ENCODE assay signal across 10 mouse cellular contexts in genomic region chr1:89750921-89751320, GRCm38 (mm10).
DNase-seq lines count a peak whose midpoint lies in the region; ATAC-seq and TF ChIP-seq lines count a peak whose summit lies in the region.
"Had no signal": no experiment of that assay in that cellular context is flagged by ENCODE, and none has a peak within 500 bp of the region (broad histone marks: within the 10 kb centered on the region; RNA-seq: fewer than 3 reads in every experiment).

No protein-coding gene starts in this region.

- no peak for TF ChIP-seq CTCF in liver, postnatal 0 days (IDR thresholded peaks at IDR 0.05; ENCODE audit: low read depth)

- no peaks in the 10 kb centered on the region for H3K27me3 ChIP-seq in liver, embryonic 11.5 days (replicated peaks; ENCODE audit: control insufficient read depth, insufficient read depth, low read length)
- H3K27me3 ChIP-seq in forebrain, embryonic 11.5 days (ENCODE audit: control insufficient read depth, insufficient read depth, low read length) = peaks cover 70% of the 10 kb centered on the region
- no peaks in the 10 kb centered on the region for H3K27me3 ChIP-seq in liver, postnatal 0 days (ENCODE audit: insufficient read depth, low read length)

- no peak overlapping the region for H3K4me3 ChIP-seq in liver, embryonic 11.5 days (ENCODE audit: low read depth, low read length)
- H3K4me3 ChIP-seq in forebrain, embryonic 11.5 days (ENCODE audit: low read depth, low read length) = no peak overlapping the region
- no peak overlapping the region for H3K4me3 ChIP-seq in liver, postnatal 0 days (ENCODE audit: low read depth, low read length)

- peak overlapping the region; percentile 34 for H3K4me2 ChIP-seq in liver, embryonic 11.5 days
- peak overlapping the region; percentile 26; the same call in 1 of the 2 replicates for H3K4me2 ChIP-seq in forebrain, embryonic 11.5 days (ENCODE audit: low read depth, low read length, severe bottlenecking)
- H3K4me2 ChIP-seq in liver, postnatal 0 days (ENCODE audit: low read depth, low read length) = no peak overlapping the region

- DNase-seq in liver, embryonic 11.5 days (ENCODE audit: low spot score) = no peak
- DNase-seq in liver = no peak
- peak; percentile 85 for DNase-seq in forebrain, embryonic 11.5 days (ENCODE audit: low spot score)
- peak; percentile 13 to 24 for DNase-seq in kidney, postnatal 36 days
- DNase-seq in retina, adult 2 months (ENCODE audit: low read depth, low spot score) = peak; percentile 38
- no peak for DNase-seq in thymus, postnatal 36 days
- no peak for DNase-seq in liver, postnatal 0 days
- DNase-seq: heart, postnatal 10 days; lung, adult 18-20 months had no signal

- no peak for TF ChIP-seq EP300 in liver, postnatal 0 days (IDR thresholded peaks at IDR 0.05; ENCODE audit: low read depth)

- peaks cover 8% of the 10 kb centered on the region for H3K4me1 ChIP-seq in liver, embryonic 11.5 days (replicated peaks; ENCODE audit: control insufficient read depth, insufficient read depth, low read length)
- peaks cover 13% of the 10 kb centered on the region; the same call in 1 of the 2 replicates for H3K4me1 ChIP-seq in forebrain, embryonic 11.5 days (replicated peaks; ENCODE audit: control insufficient read depth, insufficient read depth, low read length)
- no peaks in the 10 kb centered on the region for H3K4me1 ChIP-seq in liver, postnatal 0 days (ENCODE audit: insufficient read depth)

- no peak for ATAC-seq in liver, embryonic 11.5 days (replicated peaks; ENCODE audit: low FRiP score)
- ATAC-seq in forebrain, embryonic 11.5 days (replicated peaks; ENCODE audit: low FRiP score) = peak; percentile 93
- ATAC-seq in megakaryocyte progenitor cell, adult 5-6 weeks (replicated peaks; ENCODE audit: poor library complexity) = no peak
- ATAC-seq in liver, postnatal 0 days = no peak

- H3K9ac ChIP-seq in liver, embryonic 11.5 days (ENCODE audit: low read depth, low read length) = no peak overlapping the region
- H3K9ac ChIP-seq in forebrain, embryonic 11.5 days (ENCODE audit: low read length) = no peak overlapping the region
- no peak overlapping the region for H3K9ac ChIP-seq in liver, postnatal 0 days (replicated peaks)

- H3K36me3 ChIP-seq in liver, embryonic 11.5 days (ENCODE audit: control insufficient read depth, insufficient read depth, low read length) = no peaks in the 10 kb centered on the region
- no peaks in the 10 kb centered on the region for H3K36me3 ChIP-seq in forebrain, embryonic 11.5 days (ENCODE audit: control insufficient read depth, insufficient read depth, low read length)
- no peaks in the 10 kb centered on the region for H3K36me3 ChIP-seq in liver, postnatal 0 days (replicated peaks; ENCODE audit: insufficient read depth, low read length)

- WGBS in liver, embryonic 11.5 days = 45% methylated on average over 21 of the region's 21 CpGs
- 8% methylated on average over 21 of the region's 21 CpGs for WGBS in forebrain, embryonic 11.5 days
- WGBS in liver, postnatal 0 days (ENCODE audit: insufficient replicate concordance) = 75% methylated on average over 21 of the region's 21 CpGs

- H3K27ac ChIP-seq in liver, embryonic 11.5 days (ENCODE audit: low read depth, low read length) = no peak overlapping the region
- H3K27ac ChIP-seq in forebrain, embryonic 11.5 days (ENCODE audit: low read depth, low read length) = peak overlapping the region; percentile 12; the same call in 1 of the 2 replicates
- no peak overlapping the region for H3K27ac ChIP-seq in liver, postnatal 0 days (ENCODE audit: low read depth)

- no peaks in the 10 kb centered on the region for H3K9me3 ChIP-seq in liver, embryonic 11.5 days (ENCODE audit: control insufficient read depth, low read length)
- H3K9me3 ChIP-seq in forebrain, embryonic 11.5 days (ENCODE audit: control insufficient read depth, low read length) = peaks cover 2% of the 10 kb centered on the region; the same call in 1 of the 2 replicates
- H3K9me3 ChIP-seq in liver, postnatal 0 days (ENCODE audit: low read length) = no peaks in the 10 kb centered on the region

Comparison
In these comparisons a context has a peak if more than half of its experiments do, and no peak if none do; other contexts are left out.
1. DNase-seq: peak in forebrain, embryonic 11.5 days (single experiment), kidney, postnatal 36 days (2 of 2) and retina, adult 2 months (single experiment); none in liver, embryonic 11.5 days (single experiment), liver (single experiment), thymus, postnatal 36 days (0 of 2) and liver, postnatal 0 days (single experiment).